Mouse (Mus musculus) lung, postnatal 10 days (tissue): ENCODE data around the gene Tor1a.
A peak's percentile ranks its signal among the peaks of the same experiment; 100 is the strongest.

Source experiments
- DNase-seq: peaks from one replicate; pipeline ENCODE4 v3.0.0; 2021

Gene Tor1a

DNA sequence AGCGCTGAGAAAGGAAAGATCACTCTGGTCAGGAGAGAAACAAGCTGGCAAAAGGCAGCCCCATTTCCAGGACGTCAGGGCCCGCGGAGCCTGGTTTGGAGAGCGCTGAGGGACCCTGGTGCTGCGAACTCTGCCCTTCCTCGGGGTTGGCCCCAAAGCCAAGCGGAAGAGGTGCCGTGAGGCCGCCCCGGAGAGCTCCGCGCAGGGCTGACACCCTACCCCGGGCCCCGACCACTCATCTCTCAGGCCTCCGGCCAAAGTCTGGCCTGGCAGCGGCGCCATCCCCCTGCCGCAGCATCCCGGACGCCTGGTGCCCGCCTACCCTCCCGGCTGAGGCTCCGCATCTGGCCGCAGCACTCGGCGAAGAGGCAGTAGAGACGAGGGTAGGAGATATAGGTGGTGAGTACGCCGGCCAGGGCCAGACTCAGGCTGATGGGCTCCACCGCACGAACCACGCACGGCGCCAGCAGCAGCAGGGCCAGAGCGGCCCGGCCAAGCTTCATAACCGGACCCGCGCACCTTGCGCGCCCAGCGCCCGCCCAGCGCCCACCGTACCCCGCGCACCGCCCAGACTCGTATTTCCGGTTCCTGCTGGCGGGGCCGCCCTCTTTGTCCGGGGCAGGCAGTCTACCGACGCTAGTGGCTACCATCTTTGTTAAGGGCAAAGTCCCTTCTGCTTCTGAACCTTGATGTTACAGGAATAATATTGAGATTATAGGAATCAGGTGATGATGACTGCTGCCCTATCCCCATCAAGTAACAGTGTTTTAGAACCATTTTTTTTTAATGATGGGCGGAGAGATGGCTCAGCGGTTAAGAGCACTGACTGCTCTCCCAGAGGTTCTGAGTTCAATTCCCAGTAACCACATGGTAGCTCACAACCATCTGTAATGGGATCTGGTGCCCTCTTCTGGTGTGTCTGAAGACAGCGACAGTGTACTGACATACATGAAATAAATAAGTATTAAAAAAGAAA is at the start of gene Tor1a:
Tor1a (minus strand) TSS at position 582 of the 976 bp plus-strand sequence.
- DNase-seq = peak; percentile 92

DNA sequence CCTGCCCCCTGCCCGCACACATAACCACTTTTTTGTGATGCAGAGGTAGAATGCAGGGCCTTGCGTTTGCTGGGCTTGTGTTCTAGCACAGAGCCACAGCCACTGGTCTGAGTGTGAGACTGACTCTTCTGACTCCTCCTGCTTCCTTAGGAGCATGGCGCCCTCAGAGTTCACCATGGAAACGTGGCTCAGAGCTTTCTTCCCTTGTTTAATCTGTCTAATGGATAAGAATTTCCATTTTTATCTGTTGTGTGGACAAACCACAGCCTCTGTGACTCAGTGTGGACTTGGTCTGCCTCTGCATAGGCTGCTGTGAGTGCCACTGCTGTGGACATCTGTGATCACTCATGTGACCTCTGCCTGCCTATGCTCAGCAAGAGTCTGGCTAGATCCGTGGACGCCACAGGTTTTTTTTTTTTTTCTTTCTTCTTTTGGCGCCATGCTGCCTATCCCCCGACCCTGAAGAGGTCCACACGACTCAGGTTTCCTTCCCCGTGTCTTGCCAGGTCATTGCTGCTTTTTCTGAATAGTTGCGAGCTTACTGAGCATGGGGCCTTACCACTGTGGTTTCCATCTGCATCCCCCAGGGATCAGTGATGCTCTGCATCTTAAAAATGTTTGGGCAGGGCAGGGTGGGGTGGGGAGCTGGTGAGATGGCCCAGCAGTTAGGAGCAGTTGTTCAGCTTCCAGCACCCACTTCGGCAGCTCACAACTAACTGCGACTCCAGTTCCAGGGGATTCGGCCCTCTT is 45.8 kb upstream of the Tor1a start:
- no peak for DNase-seq

DNA sequence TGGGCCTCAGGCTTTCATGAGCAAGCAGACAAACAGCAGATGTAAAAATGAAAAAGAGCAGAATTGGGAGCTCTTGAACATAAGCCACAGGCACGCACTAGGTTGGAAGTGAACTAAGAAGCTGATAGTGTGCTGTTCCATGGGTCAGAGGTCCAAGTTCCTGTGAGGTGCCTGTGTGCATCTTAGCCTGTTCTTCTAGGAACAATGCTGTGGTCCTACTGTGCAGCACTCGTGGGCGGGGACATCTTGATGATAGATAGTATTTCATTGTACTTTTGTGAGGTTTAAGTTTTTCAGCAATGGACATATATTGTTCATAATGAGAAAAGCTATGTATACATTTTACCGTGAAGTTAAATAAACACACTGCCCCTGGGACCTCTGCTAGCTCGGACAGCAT is 39.5 kb upstream of the Tor1a start:
- DNase-seq = no peak

DNA sequence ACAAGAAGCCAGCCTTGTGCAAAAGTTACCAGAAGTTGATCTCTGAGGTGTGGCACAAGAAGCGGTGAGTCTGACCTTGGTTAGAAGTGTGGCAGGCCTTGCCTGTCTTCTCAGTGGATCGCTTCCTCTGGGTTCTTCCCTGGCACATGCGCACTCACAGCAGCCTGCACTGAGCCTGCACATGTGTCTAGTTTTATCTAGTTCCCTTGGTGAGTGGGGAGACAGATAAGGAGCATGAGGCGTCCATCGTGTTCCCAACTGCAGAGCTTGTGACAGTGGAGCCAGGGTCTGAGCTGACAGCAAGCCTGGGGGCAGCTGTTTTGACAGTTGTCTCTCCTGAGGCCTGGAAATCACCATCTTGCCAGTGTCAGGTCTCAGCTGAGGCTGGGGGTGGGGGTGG is 38.7 kb upstream of the Tor1a start:
- DNase-seq = no peak

DNA sequence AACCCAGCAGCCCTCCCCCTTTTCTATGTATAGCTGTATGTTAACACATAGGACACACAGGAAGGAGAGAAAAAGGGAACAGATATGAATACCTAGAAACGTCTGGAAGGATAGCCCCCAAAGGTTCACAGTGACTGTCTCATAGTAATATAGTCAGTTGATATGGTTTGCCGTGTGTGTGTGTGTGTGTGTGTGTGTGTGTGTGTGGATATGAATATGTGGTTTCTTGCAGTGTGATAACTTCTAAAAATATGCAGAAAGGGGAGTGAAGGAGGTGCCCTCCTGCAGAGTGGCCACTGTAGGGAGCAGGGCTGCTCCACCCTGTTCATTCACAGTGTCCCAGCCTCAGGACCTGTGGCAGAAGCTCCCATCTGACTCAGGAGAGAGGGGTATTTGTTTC is 37.7 kb upstream of the Tor1a start:
- no peak for DNase-seq

DNA sequence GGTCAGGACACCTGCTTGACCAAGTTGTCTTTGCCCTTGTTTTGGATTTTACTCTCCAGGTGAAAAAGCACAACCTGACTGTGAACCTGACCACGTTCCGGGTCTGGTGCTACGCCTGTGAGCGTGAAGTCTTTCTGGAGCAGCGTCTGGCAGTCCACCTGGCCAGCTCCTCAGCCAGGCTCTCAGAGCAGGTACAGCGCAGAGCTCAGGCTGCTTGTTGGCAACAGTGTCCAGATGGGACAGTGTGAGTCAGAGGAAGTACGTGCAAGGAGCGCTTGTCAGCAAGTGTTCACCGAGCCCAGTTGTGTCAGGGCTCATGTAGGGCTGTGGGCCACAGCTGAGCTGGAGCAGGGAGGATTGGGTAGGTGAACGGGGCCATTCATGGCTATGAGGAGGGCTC is 35.1 kb upstream of the Tor1a start:
- DNase-seq = no peak

DNA sequence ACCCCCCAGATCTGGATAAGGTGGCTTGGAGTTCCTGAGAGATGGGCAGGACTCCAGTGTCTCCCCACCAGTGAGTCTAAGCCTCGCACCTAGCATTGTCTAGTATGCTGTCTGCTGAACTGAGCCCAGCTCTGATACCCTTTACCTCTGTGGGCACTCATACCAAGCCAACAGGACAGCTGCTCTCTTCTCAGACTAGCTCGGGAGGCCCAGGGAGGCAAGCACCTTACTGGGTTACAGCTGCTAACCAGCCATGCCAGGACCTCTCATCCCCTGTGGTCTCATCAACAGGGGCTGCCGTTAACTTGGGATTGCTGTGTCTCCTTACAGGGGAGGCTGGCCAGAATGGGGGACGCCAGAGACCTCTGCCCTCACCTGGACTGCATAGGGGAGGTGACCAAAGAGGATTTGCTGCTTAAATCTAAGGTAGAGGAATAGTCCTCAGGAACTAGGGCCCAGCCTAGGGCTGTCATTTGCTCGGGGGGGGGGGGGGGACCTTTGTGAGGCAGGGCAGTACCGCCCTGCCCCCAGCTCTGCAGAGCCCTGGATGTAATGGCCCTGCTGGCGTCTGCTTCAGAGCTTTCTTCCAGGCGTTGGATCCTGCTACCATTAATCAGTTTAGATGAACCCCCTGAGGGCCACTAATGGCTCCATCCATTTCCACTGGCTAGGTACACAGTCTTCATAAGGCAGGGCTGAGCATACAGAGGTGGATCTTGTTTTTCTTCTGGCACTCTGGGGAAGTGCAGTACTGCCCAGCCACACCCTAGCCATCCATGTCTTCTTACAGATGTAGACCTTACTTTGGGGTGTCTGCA is 30.9 kb upstream of the Tor1a start:
- no peak for DNase-seq

DNA sequence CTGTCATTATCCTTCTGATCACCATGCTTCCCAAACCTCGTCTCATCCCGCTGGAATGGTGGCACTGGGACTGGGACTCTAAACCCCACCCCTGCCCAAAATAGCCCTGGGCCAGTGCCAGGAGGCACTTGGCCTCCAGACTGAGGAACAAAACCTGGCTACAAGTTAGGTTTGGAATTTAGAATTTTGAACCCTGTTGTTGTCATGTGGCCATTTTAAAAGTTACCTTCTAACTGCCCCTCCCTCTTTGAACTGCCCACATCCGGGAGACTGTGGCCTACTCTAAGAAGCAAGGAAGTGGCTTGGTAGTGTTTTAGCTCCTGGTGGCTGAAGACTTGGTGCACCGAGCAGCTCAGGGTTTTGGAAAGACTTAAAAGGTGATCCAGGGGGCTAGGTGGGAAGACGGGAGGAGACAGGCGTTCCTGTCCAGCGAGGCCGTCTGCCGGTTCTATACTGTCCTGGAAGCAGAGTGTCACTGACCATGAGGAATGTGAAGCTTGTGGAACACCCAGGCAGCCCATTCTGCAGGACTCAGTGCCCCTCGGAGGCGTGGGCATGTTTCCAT is 27.8 kb upstream of the Tor1a start:
- DNase-seq = peak; percentile 64

DNA sequence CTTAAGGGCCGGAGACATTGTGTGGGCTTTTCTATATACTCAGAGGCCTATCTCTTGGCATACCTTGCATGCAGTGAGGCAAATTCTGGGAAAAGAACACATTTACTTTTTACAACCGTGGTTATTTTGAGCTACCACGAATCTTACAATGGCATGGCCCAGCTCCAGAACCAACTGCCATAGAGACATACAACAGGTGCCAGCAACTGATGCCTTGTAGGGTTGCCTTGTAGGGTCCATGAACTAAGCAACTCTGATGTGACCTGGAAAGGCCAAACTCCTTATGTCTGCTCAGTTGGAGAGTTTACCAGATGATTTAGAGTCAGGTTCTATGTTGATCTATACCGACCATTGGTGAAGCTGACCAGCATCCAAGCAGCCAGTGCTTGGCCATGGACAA is 27.1 kb upstream of the Tor1a start:
- DNase-seq = no peak

DNA sequence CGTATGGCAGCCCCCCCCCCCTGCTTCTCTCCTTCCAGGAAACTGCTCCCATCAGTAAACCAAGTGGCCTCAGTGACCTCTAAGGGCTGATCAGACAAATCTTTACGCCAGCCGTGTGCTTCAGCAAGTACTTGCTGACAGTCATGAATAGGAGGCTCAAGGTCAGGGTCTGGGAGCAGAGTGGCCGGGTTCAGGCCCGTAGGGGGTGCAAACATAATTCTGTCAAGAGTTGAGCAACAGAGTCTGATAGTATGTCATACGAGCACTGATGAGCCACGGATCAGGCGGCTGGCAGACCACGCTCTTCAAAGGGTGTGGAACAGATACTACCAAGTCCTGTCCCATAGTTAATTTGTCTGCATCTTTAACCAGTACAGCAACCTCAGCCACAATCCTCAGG is 22.5 kb upstream of the Tor1a start:
- DNase-seq = no peak

DNA sequence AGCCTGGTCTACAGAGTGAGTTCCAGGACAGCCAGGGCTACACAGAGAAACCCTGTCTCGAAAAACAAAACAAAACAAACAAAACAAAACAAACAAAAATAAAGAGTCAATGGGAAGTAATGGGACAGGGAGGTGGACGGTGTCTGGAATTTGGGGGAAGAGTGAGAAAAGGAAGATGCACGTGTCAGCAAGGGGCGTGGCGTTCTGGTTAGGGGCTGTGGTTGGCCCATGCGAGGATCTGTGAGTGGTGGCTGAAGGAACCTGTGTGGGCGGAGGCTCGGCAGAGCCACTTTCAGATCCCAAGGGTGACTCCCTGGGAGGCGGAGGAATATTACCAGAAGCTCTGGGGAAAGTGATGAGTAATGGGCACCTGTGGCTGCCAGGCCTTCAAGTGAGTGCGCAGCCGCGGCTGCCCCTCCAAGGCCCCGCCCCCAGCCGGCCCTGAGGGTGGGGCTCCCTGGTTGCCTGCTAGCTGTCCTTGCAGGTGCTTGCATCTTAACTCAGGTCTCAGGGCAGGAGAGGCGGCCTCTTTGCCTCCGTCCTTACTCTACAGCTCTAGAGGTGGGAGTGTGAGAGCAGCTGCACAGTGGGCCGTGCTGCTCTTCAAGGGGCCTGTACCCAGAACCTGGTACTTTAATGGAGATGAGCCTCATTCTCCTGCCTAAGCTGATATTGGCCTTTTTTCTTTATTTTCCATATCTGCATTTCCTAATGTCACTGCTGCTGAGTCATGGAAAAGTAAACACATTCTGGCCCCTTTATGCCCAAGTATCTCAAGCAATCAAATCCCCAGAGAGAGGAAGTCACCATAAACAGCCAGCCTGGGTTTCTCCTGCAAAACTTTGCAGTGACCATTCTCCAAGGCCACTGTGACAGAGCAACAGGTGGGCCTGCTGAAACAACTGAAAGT is 17.6 kb upstream of the Tor1a start:
- DNase-seq = peak; percentile 76

DNA sequence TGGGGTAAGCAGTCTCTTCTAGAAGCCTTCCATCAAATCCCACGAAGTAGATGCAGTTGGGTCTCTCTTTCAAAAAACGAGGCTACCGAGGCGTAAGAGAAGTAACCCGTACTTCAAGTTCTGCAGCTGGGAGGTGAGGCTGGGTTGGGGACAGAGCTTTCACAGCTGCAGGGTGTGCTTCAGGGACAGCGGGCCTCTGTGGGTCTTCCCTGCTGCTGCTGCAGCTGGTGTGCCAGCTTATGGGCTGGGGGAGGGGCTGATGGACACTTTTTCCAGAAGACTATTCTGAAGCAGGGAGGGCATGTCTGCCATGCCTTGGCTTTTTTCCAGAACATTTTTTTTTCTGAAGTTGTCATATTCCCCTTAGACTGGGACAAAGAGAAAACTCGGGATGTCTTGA is 15.3 kb upstream of the Tor1a start:
- DNase-seq = peak; percentile 22

DNA sequence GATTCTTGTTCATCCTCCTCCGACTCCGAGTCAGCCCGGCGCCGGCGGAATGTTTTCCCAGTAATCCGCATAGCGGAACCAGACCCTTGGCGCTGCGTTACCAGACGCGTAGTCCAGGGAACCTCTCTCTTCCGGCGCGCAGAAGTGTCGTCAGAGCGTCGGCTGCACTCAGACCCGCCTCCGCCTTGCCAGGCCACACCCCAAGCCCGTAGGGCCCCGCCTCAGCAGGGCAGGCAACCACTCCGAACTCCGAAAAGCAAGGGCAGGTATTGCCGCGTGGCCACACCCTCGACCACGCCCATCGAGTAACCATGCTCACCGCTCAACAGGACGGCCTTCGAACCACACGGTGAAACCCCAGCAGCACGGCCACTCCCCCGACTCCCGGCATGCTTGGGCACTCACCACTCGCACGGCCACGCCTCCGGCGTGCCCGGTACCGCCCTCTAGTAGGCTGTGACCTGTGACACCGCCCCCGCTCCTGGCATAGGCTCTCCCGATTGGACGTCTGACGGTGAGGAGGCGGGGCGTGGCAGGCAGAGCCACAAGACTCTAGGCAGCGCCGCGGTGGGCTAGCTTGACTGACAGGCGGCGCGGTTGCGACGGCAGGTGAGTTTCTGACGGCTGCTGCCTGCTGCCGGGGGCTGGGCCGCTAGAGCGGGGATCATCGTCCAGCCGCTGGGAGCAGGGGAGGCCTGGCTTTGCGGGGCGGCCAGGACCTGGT is 14.2 kb upstream of the Tor1a start, which contains the start of the genes BC005624 and Usp20:
BC005624 (minus strand) TSS at position 412 of the 724 bp plus-strand sequence.
Usp20 (plus strand) TSS at position 490 of the 724 bp plus-strand sequence.
- DNase-seq = peak; percentile 100

DNA sequence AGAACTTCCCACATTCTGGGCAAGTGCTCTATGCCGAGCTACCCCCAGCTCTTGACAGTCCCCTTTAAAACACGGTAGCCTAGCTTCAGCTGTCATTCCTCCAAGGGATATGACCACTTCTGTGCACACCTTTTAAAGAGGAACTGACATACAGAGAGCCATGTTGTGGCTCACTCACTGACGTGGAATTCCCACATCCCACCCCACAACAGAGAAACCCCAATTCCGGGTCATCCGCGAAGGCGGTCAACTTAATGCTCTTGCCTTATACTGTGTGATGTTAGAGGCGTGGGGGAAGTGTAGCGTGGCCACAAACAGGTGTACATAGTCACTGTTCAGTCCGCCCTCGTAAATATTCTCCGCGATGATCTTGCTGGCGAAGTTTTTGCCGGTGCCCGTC is 907 bp downstream of the Tor1a start:
- DNase-seq = no peak

DNA sequence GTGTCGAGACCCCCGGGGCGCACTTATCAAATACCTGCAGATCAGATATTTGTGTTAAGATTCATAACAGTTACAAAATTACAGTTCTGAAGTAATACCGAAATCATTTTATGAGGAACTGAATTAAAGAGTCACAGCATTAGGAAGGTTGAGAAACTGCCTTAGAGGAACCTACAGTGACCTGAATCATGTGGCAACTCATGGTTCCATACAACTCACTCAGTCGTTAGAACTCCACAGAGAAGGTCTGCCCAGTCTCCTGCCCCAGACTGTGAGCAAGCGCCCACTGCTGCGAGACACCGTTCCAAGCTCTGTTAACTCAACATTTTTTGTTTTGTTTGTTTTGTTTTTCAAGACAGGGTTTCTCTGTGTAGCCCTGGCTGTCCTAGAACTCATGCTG is 2.1 kb downstream of the Tor1a start:
- no peak for DNase-seq

DNA sequence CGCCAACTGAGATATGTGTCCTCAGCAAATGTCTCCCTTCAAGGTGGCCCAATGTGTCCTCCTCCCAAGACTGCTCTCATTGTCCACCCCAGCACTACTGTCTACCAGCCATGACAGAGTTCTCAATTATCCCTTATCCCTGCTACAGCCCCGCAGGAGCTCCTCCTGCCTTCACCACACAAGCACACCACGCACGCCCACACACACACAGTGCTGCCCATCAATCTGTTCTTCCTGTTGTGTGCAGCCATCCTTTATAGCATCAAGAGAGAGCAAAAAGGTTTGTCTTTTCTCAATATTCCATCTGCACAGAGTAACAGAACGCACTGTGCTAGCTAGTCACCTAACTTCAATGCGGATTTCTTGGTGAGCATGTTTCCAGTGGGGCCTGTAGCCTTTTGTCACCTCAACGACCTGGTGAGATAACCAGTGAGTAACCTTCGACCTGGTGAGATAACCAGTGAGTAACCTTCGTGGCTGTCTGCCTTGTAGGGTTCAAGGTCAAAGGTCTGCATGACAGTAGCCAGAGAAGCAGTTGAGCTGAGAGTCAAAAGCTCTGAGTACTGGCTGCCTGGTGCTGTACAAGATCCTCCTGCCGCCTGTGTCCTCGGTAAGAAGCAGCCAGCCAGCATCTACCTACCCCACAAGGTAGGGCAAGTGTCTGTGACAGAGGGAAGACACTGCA is 5.0 kb downstream of the Tor1a start:
- DNase-seq = no peak

DNA sequence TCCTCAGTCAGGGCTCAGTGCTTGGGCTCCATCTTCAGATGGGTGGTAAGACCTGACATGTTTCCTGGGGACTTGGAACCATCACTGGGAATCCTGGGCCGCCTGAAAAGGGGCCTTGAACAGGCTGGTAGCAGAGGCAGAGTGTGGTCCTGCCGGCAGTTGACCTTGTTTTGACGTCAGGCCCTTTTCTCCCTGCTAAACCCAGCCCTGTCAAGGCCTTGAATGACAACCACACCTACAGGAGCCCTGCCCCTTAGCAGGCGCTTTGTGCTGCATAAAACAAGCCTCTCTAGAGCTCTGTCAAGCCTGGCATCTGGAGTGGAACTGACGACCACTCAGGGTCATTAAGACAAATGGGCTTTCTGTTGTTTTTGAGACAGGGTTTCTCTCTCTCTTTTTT is 7.9 kb downstream of the Tor1a start:
- DNase-seq = no peak

DNA sequence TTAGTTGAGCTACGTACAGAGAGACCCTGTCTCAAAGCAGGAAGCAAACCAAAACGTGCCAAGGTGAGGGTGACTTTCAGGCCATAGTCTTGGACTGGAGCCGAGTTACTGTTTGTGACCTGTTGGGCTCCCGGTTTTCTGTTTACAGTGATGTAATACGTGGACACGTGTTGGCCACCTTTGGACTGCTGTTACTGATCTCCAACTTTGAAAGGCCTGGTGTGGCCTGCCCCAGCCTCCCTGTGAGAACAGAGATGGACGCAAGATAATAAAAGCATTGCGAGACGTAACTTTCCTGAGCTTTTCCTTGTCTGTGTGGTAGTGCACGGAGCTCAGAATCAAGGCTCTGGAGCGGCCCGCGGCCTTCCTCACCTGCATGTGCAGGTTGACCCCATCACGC is 9.0 kb downstream of the Tor1a start:
- DNase-seq = no peak

DNA sequence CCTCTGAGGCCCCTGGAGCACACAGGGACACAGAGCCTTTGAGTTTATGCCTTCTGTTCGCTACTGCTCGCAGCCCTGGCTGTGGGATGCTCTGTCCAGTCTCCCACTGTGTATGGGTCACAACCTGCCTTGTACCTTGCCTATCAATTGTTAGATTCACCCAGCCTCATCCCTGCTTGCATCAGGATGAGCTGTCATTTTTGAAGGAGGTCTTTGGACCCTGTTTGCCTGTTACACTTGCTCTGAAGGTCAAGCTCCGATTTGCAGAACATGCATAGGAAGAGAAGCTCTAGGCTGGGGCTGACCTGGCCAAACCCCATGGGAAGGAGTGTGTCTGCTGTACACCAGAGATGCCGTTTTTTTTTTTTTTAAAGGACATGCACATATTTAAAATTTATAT is 10.2 kb downstream of the Tor1a start:
- no peak for DNase-seq

DNA sequence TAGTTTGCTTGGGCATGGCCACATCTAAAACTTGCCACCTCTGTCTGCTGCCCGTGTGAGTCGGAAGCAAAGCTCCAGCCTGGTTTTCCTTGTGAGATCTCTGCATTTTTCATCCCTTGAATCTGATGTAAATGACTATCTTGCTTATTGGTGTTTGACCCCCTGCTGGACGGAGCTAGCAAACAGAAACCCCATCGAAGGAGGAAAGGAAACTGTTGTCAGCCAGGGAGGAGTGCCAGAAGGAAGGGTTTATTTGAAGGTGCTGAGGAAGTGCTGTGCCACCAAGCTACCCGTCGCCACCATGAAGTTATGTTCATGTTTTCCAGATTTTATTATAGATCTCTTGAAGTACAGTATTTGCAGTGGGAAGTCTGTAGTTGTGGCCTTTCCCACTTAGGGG is 12.9 kb downstream of the Tor1a start:
- no peak for DNase-seq
